Mouse (Mus musculus) spleen, adult 2 months (tissue): ENCODE results near the gene Apbb2.

Experiments
- CTCF ChIP-seq: fragments of 200-500 bp; IDR thresholded peaks from 2 replicates; pipeline ENCODE4 v1.5.1; 2011; ENCODE audit warnings: mild to moderate bottlenecking, inconsistent platforms; ENCODE audit not compliant: insufficient read depth, insufficient read length, insufficient replicate concordance; ENCODE audit errors: extremely low read depth
- POLR2A ChIP-seq: fragments of 200-500 bp; IDR thresholded peaks from 2 replicates; pipeline ENCODE4 v1.6.1; 2011; ENCODE audit warnings: low read depth, low read length, inconsistent platforms

GRCm38 (mm10) chr5:66415700-66416543 is 202.7 kb downstream of the Apbb2 start:
- TF ChIP-seq CTCF (no peak), POLR2A (no peak)
